Mouse (Mus musculus) C2C12 (cell line): ENCODE measurements at regions not wholly inside any gene's neighbourhood (a gene's known extent, or its start where the extent isn't known, plus 50 kb on each side); places are given as distances from the start of the nearest gene placed in this dataset.

Source experiments
- CTCF ChIP-seq: IDR thresholded peaks from one replicate; pipeline ENCODE4 v1.5.1; 2011; ENCODE audit not compliant: control insufficient read depth, insufficient read depth, insufficient read length
- MAX ChIP-seq: IDR thresholded peaks from one replicate; pipeline ENCODE4 v1.6.1; 2011; ENCODE audit warnings: mild to moderate bottlenecking, control low read depth
- MYOD1 ChIP-seq: IDR thresholded peaks from one replicate; pipeline ENCODE4 v1.6.1; 2011; ENCODE audit warnings: low read depth; ENCODE audit not compliant: control insufficient read depth, insufficient read length
- MYOG ChIP-seq: IDR thresholded peaks from one replicate; pipeline ENCODE4 v1.6.1; 2011; ENCODE audit not compliant: control insufficient read depth, insufficient read length; ENCODE audit errors: extremely low read depth
- USF1 ChIP-seq: IDR thresholded peaks from one replicate; pipeline ENCODE4 v1.6.1; 2011; ENCODE audit warnings: low read depth, mild to moderate bottlenecking, control low read depth, moderate library complexity

- no peak for TF ChIP-seq CTCF
- TF ChIP-seq USF1, result no peak
- no peak for TF ChIP-seq MYOD1
- no peak for TF ChIP-seq MAX
- no peak for TF ChIP-seq MYOG
Measured at GRCm38 (mm10) chr5:148753457-148753856, 175.7 kb downstream of the Katnal1 start.
